9 mouse cellular contexts compared by ENCODE assay signal in genomic region chr3:142620111-142620955, GRCm38 (mm10). TPM values are rescaled to one million over a fixed set of nuclear protein-coding genes. Genes with fewer than 3 reads are reported as not detected.
DNase-seq lines count a peak whose midpoint lies in the region; ATAC-seq lines count a peak whose summit lies in the region.
"Had no signal": no experiment of that assay in that cellular context is flagged by ENCODE, and none has a peak within 500 bp of the region (broad histone marks: within the 10 kb centered on the region; RNA-seq: fewer than 3 reads in every experiment).

Gbp2 (plus strand) TSS chr3:142620602.

- H3K27ac ChIP-seq in liver, embryonic 16.5 days (ENCODE audit: low read length) = peak within 1 kb of the TSS; percentile 64; the same call in 1 of the 2 replicates
- peak within 1 kb of the TSS; percentile 70 for H3K27ac ChIP-seq in stomach, embryonic 16.5 days (ENCODE audit: low read length)

- no peaks in the 10 kb centered on the region; the same call in 1 of the 2 replicates for H3K4me1 ChIP-seq in liver, embryonic 16.5 days (ENCODE audit: control insufficient read depth, low read depth, low read length)
- 0 out of 2 replicates have a peak, but pooled peaks cover 4% of the 10 kb centered on the region for H3K4me1 ChIP-seq in stomach, embryonic 16.5 days (ENCODE audit: control insufficient read depth, insufficient read depth, low read length)

- no peaks in the 10 kb centered on the region for H3K27me3 ChIP-seq in liver, embryonic 16.5 days (ENCODE audit: control insufficient read depth, insufficient read depth, low read depth, low read length)
- no peaks in the 10 kb centered on the region for H3K27me3 ChIP-seq in stomach, embryonic 16.5 days (ENCODE audit: control insufficient read depth, insufficient read depth, low read length)

- intact Hi-C loops in heart, postnatal 14 days (cut with DNase I) = no loop called here

- H3K4me3 ChIP-seq in liver, embryonic 16.5 days (ENCODE audit: low read depth, low read length) = peak within 1 kb of the TSS; percentile 44
- peak within 1 kb of the TSS; percentile 42 for H3K4me3 ChIP-seq in stomach, embryonic 16.5 days (replicated peaks; ENCODE audit: low read length)
- H3K4me3 ChIP-seq: erythroblast, embryonic 14.5 days had no signal

- peak; percentile 27 for DNase-seq in ovary, postnatal 10 days (ENCODE audit: low spot score)
- no peak for DNase-seq in ovary, postnatal 36 days (ENCODE audit: low spot score)
- no peak for DNase-seq in adrenal gland, postnatal 4 days (ENCODE audit: low spot score in 2 of 2)
- DNase-seq in heart, postnatal 14 days = peak; percentile 19 to 28
- no peak for DNase-seq in left cerebral cortex, adult 8-10 months (ENCODE audit: low spot score in 2 of 2)
- no peak for DNase-seq in layer of hippocampus, postnatal 36 days

- no peaks in the 10 kb centered on the region for H3K36me3 ChIP-seq in liver, embryonic 16.5 days (ENCODE audit: control insufficient read depth, insufficient read depth)
- H3K36me3 ChIP-seq in stomach, embryonic 16.5 days (ENCODE audit: control insufficient read depth, insufficient read depth, low read length) = no peaks in the 10 kb centered on the region

- peak; percentile 56 for ATAC-seq in liver, embryonic 16.5 days (ENCODE audit: low read depth)
- ATAC-seq in stomach, embryonic 16.5 days (ENCODE audit: insufficient read depth, low FRiP score) = peak; percentile 77

- 18% methylated on average over 4 of the region's 4 CpGs for WGBS in liver, embryonic 16.5 days (ENCODE audit: insufficient replicate concordance)
- WGBS in stomach, embryonic 16.5 days = 30% methylated on average over 4 of the region's 4 CpGs

- no peak within 1 kb of the TSS for H3K9ac ChIP-seq in liver, embryonic 16.5 days (ENCODE audit: low read depth, low read length)
- peak within 1 kb of the TSS; percentile 67 for H3K9ac ChIP-seq in stomach, embryonic 16.5 days (ENCODE audit: low read length)

- H3K4me2 ChIP-seq in liver, embryonic 16.5 days (ENCODE audit: low read depth, low read length) = peak within 1 kb of the TSS; percentile 53
- H3K4me2 ChIP-seq in stomach, embryonic 16.5 days (ENCODE audit: low read depth, low read length) = peak within 1 kb of the TSS; percentile 58

- no peaks in the 10 kb centered on the region for H3K9me3 ChIP-seq in liver, embryonic 16.5 days (replicated peaks; ENCODE audit: control insufficient read depth, low read length)
- H3K9me3 ChIP-seq in stomach, embryonic 16.5 days (replicated peaks; ENCODE audit: control insufficient read depth, low read length) = no peaks in the 10 kb centered on the region

RNA-seq across cellular contexts. Expression of gene Gbp2, which starts in this region (rescaled TPM):
- total RNA-seq in adrenal gland, postnatal 4 days (2021) = 10 to 100 TPM; 11.5 to 12.4 TPM
- total RNA-seq in heart, postnatal 14 days (2021) = 1 to 10 TPM; 8.8 to 9.8 TPM
- 2.1 and 2.7 TPM in 2 replicates for polyA plus RNA-seq in liver, embryonic 16.5 days (2015; fragmentation: Nextera tagmentation; extraction: Ambion mirVana)
- polyA plus RNA-seq in stomach, embryonic 16.5 days (2015; fragmentation: Nextera tagmentation; extraction: Ambion mirVana) = 4.1 TPM in 2 replicates
- total RNA-seq in left cerebral cortex, adult 8-10 months (2022) = 1 to 10 TPM; 2.4 to 4.8 (median 3.5) TPM
- 1 to 10 TPM; 1.6 to 3.3 TPM for total RNA-seq in layer of hippocampus, postnatal 36 days (2021)
- polyA plus RNA-seq: erythroblast, embryonic 14.5 days had no signal

Comparison
In these comparisons a context has a peak if more than half of its experiments do, and no peak if none do; other contexts are left out.
1. DNase-seq: peak in ovary, postnatal 10 days (single experiment) and heart, postnatal 14 days (2 of 2); none in ovary, postnatal 36 days (single experiment), adrenal gland, postnatal 4 days (0 of 2), left cerebral cortex, adult 8-10 months (0 of 2) and layer of hippocampus, postnatal 36 days (0 of 2).